Mouse (Mus musculus): ENCODE results near the gene Col5a1. TPM values are rescaled to one million over a fixed set of nuclear protein-coding genes. Genes with fewer than 3 reads are reported as not detected.

Col5a1 gene
- total RNA-seq, 2 experiments from 2014 or later = 23.8 to 35.6 TPM

GRCm38 (mm10) chr2:27916316-27916715 lies 30.1 kb downstream of the Col5a1 start:
- peak; percentile 45 to 50 for DNase-seq (ENCODE audit: low spot score in 2 of 2)

GRCm38 (mm10) chr2:27917177-27917576 lies 31.0 kb downstream of the Col5a1 start:
- no peak for DNase-seq (ENCODE audit: low spot score in 2 of 2)

- DNase-seq (ENCODE audit: low spot score in 2 of 2) = no peak
Measured at GRCm38 (mm10) chr2:27918106-27918505, 31.9 kb downstream of the Col5a1 start.

GRCm38 (mm10) chr2:27919309-27919850 lies 33.2 kb downstream of the Col5a1 start:
- DNase-seq (ENCODE audit: low spot score in 2 of 2) = no peak

GRCm38 (mm10) chr2:27922053-27922452 lies 35.8 kb downstream of the Col5a1 start:
- no peak for DNase-seq (ENCODE audit: low spot score in 2 of 2)

- no peak for DNase-seq (ENCODE audit: low spot score in 2 of 2)
Measured at GRCm38 (mm10) chr2:27923718-27924117, 37.5 kb downstream of the Col5a1 start.

GRCm38 (mm10) chr2:27924463-27924862 lies 38.2 kb downstream of the Col5a1 start:
- DNase-seq (ENCODE audit: low spot score in 2 of 2) = no peak

GRCm38 (mm10) chr2:27926478-27927165 lies 40.4 kb downstream of the Col5a1 start:
- peak; percentile 53 to 57 for DNase-seq (ENCODE audit: low spot score in 2 of 2)

- DNase-seq (ENCODE audit: low spot score in 2 of 2) = no peak
Measured at GRCm38 (mm10) chr2:27930471-27931015, 44.3 kb downstream of the Col5a1 start.

GRCm38 (mm10) chr2:27931130-27931529 lies 44.9 kb downstream of the Col5a1 start:
- DNase-seq (ENCODE audit: low spot score in 2 of 2) = no peak

GRCm38 (mm10) chr2:27931971-27932370 lies 45.7 kb downstream of the Col5a1 start:
- no peak for DNase-seq (ENCODE audit: low spot score in 2 of 2)

GRCm38 (mm10) chr2:27934269-27934668 lies 48.0 kb downstream of the Col5a1 start:
- DNase-seq (ENCODE audit: low spot score in 2 of 2) = peak in 1 of 2 experiments; percentile 44

- DNase-seq (ENCODE audit: low spot score in 2 of 2) = no peak
Measured at GRCm38 (mm10) chr2:27934831-27935230, 48.6 kb downstream of the Col5a1 start.

GRCm38 (mm10) chr2:27935441-27935840 lies 49.2 kb downstream of the Col5a1 start:
- DNase-seq (ENCODE audit: low spot score in 2 of 2) = peak in 1 of 2 experiments; percentile 24

GRCm38 (mm10) chr2:27936607-27937191 lies 50.5 kb downstream of the Col5a1 start:
- peak; percentile 70 to 72 for DNase-seq (ENCODE audit: low spot score in 2 of 2)

- no peak for DNase-seq (ENCODE audit: low spot score in 2 of 2)
Measured at GRCm38 (mm10) chr2:27939433-27939832, 53.2 kb downstream of the Col5a1 start.

GRCm38 (mm10) chr2:27940144-27940543 lies 53.9 kb downstream of the Col5a1 start:
- no peak for DNase-seq (ENCODE audit: low spot score in 2 of 2)

GRCm38 (mm10) chr2:27947252-27947651 lies 61.0 kb downstream of the Col5a1 start:
- DNase-seq (ENCODE audit: low spot score in 2 of 2) = no peak

GRCm38 (mm10) chr2:27947917-27948316 lies 61.7 kb downstream of the Col5a1 start:
- DNase-seq (ENCODE audit: low spot score in 2 of 2) = no peak

GRCm38 (mm10) chr2:27953866-27954265 lies 67.6 kb downstream of the Col5a1 start:
- DNase-seq (ENCODE audit: low spot score in 2 of 2) = peak; percentile 37 to 39

GRCm38 (mm10) chr2:27954924-27955323 lies 68.7 kb downstream of the Col5a1 start:
- DNase-seq (ENCODE audit: low spot score in 2 of 2) = no peak

GRCm38 (mm10) chr2:27956751-27957150 lies 70.5 kb downstream of the Col5a1 start:
- no peak for DNase-seq (ENCODE audit: low spot score in 2 of 2)

Data from adrenal gland, adult 18-20 months (tissue).